Mouse (Mus musculus) forebrain, embryonic 11.5 days (tissue): ENCODE data around the gene Tcf19. TPM values are rescaled to one million over a fixed set of nuclear protein-coding genes. Genes with fewer than 3 reads are reported as not detected.

Source experiments
- ATAC-seq: fragments of 200-750 bp; cut with Nextera tagmentation; replicated peaks from 2 replicates; pipeline ENCODE4 v1.8.0; 2017; ENCODE audit warnings: moderate TSS enrichment; ENCODE audit not compliant: low FRiP score
- DNase-seq: peaks from one replicate; pipeline ENCODE4 v3.0.0-alpha.2; 2017; ENCODE audit warnings: low spot score
- H3K27ac ChIP-seq: fragments of 300-500 bp; sonication (generic); 2 replicates; pipeline ENCODE4 v1.5.1; 2014; ENCODE audit warnings: low read depth, low read length
- H3K27me3 ChIP-seq: fragments of 300-500 bp; sonication (generic); 2 replicates; pipeline ENCODE4 v1.6.1; 2014; ENCODE audit warnings: mild to moderate bottlenecking, low read length, mixed read lengths; ENCODE audit not compliant: control insufficient read depth, insufficient read depth
- H3K36me3 ChIP-seq: fragments of 300-500 bp; sonication (generic); 2 replicates; pipeline ENCODE4 v1.6.1; 2014; ENCODE audit warnings: mild to moderate bottlenecking, low read length, moderate library complexity, mixed read lengths; ENCODE audit not compliant: control insufficient read depth, insufficient read depth
- H3K4me1 ChIP-seq: fragments of 300-500 bp; sonication (generic); replicated peaks from 2 replicates; pipeline ENCODE4 v1.6.1; 2014; ENCODE audit warnings: low read length, mixed read lengths; ENCODE audit not compliant: control insufficient read depth, insufficient read depth
- H3K4me2 ChIP-seq: fragments of 300-500 bp; sonication (generic); 2 replicates; pipeline ENCODE4 v1.6.1; 2014; ENCODE audit warnings: low read depth, mild to moderate bottlenecking, low read length, moderate library complexity, mixed read lengths; ENCODE audit not compliant: severe bottlenecking
- H3K4me3 ChIP-seq: fragments of 300-500 bp; sonication (generic); 2 replicates; pipeline ENCODE4 v1.5.1; 2014; ENCODE audit warnings: low read depth, low read length
- H3K9ac ChIP-seq: fragments of 300-500 bp; sonication (generic); 2 replicates; pipeline ENCODE4 v1.6.1; 2014; ENCODE audit warnings: low read length
- H3K9me3 ChIP-seq: fragments of 300-500 bp; sonication (generic); 2 replicates; pipeline ENCODE4 v1.6.1; 2016; ENCODE audit warnings: low read length, mixed read lengths; ENCODE audit not compliant: control insufficient read depth
- WGBS: fragments of 180-500 bp; shearing (Covaris S2); extraction: QIAGEN DNeasy Blood & Tissue Kit; methylation state at CpG from one replicate; pipeline ENCODE4 v1.1.7; 2014; 5-methylcytosine and 5-hydroxymethylcytosine counted together
- polyA plus RNA-seq: library from polyadenylated mRNA; unstranded; fragments of >200 nt; fragmentation: Nextera tagmentation; extraction: Ambion mirVana; gene quantifications from 2 replicates; pipeline ENCODE4 v1.2.1, GENCODE M21; 2014

Tcf19 gene
- polyA plus RNA-seq, 1 experiment from 2014 or later = 58.4 TPM

- Histone ChIP-seq H3K9ac (no peak overlapping the region), H3K36me3 (no peaks in the 10 kb centered on the region), H3K27me3 (no peaks in the 10 kb centered on the region), H3K9me3 (no peaks in the 10 kb centered on the region), H3K4me1 (0 out of 2 replicates have a peak, but pooled peaks cover 2% of the 10 kb centered on the region), H3K4me3 (no peak overlapping the region), H3K27ac (no peak overlapping the region), H3K4me2 (no peak overlapping the region)
- 74% methylated on average over 15 of the region's 15 CpGs for WGBS
- no peak for DNase-seq
- no peak for ATAC-seq
These were observed 26.3 kb upstream of the Tcf19 start for GRCm38 (mm10) chr17:35542761-35543411.

GRCm38 (mm10) chr17:35539540-35539939, 22.9 kb upstream of the Tcf19 start:
- no peaks in the 10 kb centered on the region for H3K9me3 ChIP-seq
- DNase-seq (no peak), ATAC-seq (no peak)
- no peaks in the 10 kb centered on the region for H3K36me3 ChIP-seq
- H3K9ac ChIP-seq = no peak overlapping the region
- H3K4me1 ChIP-seq = no peaks in the 10 kb centered on the region
- no peak overlapping the region for H3K27ac ChIP-seq
- no peak overlapping the region for H3K4me2 ChIP-seq
- 56% methylated on average over 10 of the region's 10 CpGs for WGBS
- H3K27me3 ChIP-seq = no peaks in the 10 kb centered on the region
- H3K4me3 ChIP-seq = no peak overlapping the region

- H3K4me2 ChIP-seq = no peak overlapping the region
- H3K36me3 ChIP-seq = no peaks in the 10 kb centered on the region
- no peaks in the 10 kb centered on the region for H3K27me3 ChIP-seq
- no peak overlapping the region for H3K9ac ChIP-seq
- H3K4me3 ChIP-seq = no peak overlapping the region
- no peaks in the 10 kb centered on the region for H3K4me1 ChIP-seq
- WGBS = 84% methylated on average over 1 of the region's 1 CpGs
- ATAC-seq = no peak
- H3K27ac ChIP-seq = no peak overlapping the region
- H3K9me3 ChIP-seq = no peaks in the 10 kb centered on the region
- DNase-seq = no peak
These were observed 21.9 kb upstream of the Tcf19 start for GRCm38 (mm10) chr17:35538476-35538875.

DNA sequence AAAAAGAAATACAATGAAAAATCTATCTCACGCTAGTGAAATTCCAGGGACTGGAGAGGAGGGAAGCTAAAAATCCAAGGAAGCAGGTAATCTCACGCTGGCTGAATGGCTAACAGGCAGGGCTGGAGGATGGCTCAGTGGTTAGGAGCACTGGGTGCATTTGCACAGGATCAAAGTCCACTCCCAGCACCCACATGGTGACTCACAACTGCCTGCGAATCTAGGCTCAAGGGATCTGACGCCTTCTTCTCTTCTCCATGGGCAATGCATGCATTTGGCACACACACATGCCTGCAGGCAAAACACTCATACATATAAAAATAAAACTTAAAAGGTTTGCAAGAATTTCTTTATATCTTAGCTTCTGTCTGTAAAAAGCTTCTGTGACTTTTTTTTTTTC, 20.8 kb upstream of the Tcf19 start:
- Histone ChIP-seq H3K9me3 (no peaks in the 10 kb centered on the region), H3K4me2 (no peak overlapping the region), H3K27ac (no peak overlapping the region), H3K4me1 (no peaks in the 10 kb centered on the region), H3K27me3 (no peaks in the 10 kb centered on the region), H3K9ac (no peak overlapping the region), H3K4me3 (no peak overlapping the region), H3K36me3 (no peaks in the 10 kb centered on the region)
- ATAC-seq = no peak
- DNase-seq = no peak
- WGBS = 89% methylated on average over 4 of the region's 4 CpGs

DNA sequence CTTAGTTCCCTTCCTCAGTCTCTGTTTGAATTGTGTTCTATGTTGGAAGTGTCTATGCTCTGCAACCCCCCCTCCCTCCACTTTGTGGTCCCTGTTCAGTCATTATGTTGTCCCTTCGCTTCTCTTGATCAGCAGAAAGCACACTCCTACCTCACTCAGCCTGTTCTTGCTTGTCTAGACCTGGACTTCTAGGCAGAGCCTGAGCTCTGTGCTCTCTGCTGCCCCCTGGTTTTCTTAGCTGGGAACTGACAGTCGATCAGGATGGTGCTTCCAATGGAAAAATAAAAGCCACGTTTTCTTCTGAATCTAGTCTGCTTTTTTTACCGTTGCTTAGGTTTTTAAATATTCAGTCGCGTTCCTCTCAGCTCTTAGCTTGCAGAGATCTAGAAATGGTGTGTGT, 17.7 kb upstream of the Tcf19 start:
- Histone ChIP-seq H3K9me3 (no peaks in the 10 kb centered on the region), H3K4me2 (no peak overlapping the region), H3K27ac (no peak overlapping the region), H3K4me3 (no peak overlapping the region), H3K27me3 (no peaks in the 10 kb centered on the region), H3K4me1 (no peaks in the 10 kb centered on the region), H3K36me3 (no peaks in the 10 kb centered on the region), H3K9ac (no peak overlapping the region)
- DNase-seq (peak; percentile 83), ATAC-seq (no peak)
- 11% methylated on average over 6 of the region's 6 CpGs for WGBS

DNA sequence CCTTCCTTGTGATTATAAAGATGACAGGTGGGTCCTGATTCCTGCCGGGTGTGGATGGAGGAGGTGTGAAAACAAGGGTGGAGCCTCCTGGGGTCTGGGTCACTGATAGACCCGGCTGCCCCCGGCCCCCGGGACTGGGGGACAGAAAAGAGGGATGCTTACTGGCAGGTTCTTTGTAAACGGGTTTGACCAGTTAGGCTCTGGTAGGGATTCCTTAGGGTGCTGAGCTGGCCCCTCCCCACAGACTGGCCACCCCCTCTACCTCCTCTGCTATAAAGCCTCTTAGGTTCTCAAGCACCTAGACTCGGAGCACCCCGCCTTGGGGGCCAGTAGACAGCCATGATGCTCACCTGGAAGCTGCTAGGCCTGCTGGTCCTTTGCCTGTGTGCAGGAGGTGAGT, 16.3 kb upstream of the Tcf19 start, which contains the start of gene Psors1c2:
Gene Psors1c2 (plus strand): TSS at position 301 of the 400 bp plus-strand sequence.
- Histone ChIP-seq H3K36me3 (no peaks in the 10 kb centered on the region), H3K27me3 (no peaks in the 10 kb centered on the region), H3K4me2 (no peak within 1 kb of the TSS), H3K9ac (no peak within 1 kb of the TSS), H3K4me1 (no peaks in the 10 kb centered on the region), H3K27ac (no peak within 1 kb of the TSS), H3K9me3 (no peaks in the 10 kb centered on the region), H3K4me3 (no peak within 1 kb of the TSS)
- no peak for DNase-seq
- 54% methylated on average over 7 of the region's 7 CpGs for WGBS
- ATAC-seq = no peak

- H3K36me3 ChIP-seq = no peaks in the 10 kb centered on the region
- H3K9ac ChIP-seq = no peak overlapping the region
- H3K4me2 ChIP-seq = no peak overlapping the region
- no peaks in the 10 kb centered on the region for H3K9me3 ChIP-seq
- no peaks in the 10 kb centered on the region for H3K27me3 ChIP-seq
- H3K4me3 ChIP-seq = no peak overlapping the region
- DNase-seq = no peak
- WGBS = 26% methylated on average over 3 of the region's 3 CpGs
- no peaks in the 10 kb centered on the region for H3K4me1 ChIP-seq
- H3K27ac ChIP-seq = no peak overlapping the region
- no peak for ATAC-seq
These were observed 15.7 kb upstream of the Tcf19 start for GRCm38 (mm10) chr17:35532360-35532759.

DNA sequence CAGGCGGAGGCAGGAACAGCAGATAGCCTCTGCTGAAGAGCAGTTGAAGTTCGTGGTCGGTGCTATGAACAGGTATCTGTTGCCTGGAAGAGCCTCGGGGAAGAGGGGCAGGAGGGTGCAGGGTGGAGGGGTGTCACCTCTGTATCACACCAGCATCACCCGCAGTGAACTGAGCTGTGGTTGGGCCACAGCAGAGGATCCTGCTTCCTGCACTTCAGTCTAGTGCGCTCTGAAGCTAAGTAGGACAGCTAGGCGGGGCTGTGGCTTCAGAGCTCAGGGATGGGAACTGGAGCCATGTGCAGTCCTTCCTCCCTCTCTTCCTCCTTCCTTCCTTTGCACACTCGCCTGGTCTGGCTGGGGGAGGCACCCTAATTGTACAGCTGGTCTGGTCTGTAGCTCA, 10.0 kb upstream of the Tcf19 start:
- no peak overlapping the region for H3K4me3 ChIP-seq
- H3K27me3 ChIP-seq = no peaks in the 10 kb centered on the region
- H3K36me3 ChIP-seq = no peaks in the 10 kb centered on the region; the same call in 1 of the 2 replicates
- no peaks in the 10 kb centered on the region for H3K9me3 ChIP-seq
- no peak overlapping the region for H3K27ac ChIP-seq
- WGBS = 81% methylated on average over 8 of the region's 8 CpGs
- no peak overlapping the region for H3K4me2 ChIP-seq
- DNase-seq = no peak
- no peak overlapping the region for H3K9ac ChIP-seq
- no peak for ATAC-seq
- no peaks in the 10 kb centered on the region for H3K4me1 ChIP-seq

DNA sequence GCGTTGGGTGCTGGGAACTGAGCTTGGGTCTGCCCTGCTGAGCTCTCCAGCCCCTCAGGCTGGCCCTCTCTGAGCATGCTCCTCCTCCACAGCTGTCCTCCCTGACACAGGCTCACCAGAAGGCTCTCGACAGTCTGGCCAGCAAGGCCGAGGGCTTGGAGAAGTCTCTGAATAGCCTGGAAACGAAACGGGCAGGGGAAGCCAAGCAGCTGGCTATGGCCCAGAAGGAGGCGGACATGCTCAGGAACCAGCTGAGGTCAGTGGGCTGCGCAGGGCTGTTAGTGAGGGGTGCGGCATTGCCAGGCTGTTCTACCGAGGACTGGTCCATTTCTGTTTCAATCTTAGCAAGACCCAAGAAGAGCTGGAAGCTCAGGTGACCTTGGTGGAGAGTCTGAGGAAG, 7.7 kb upstream of the Tcf19 start:
- no peak overlapping the region for H3K9ac ChIP-seq
- no peaks in the 10 kb centered on the region; the same call in 1 of the 2 replicates for H3K36me3 ChIP-seq
- WGBS = 89% methylated on average over 9 of the region's 9 CpGs
- H3K27me3 ChIP-seq = no peaks in the 10 kb centered on the region
- no peak overlapping the region for H3K4me2 ChIP-seq
- H3K4me1 ChIP-seq = no peaks in the 10 kb centered on the region
- DNase-seq (no peak), ATAC-seq (no peak)
- H3K27ac ChIP-seq = no peak overlapping the region
- H3K4me3 ChIP-seq = no peak overlapping the region
- H3K9me3 ChIP-seq = no peaks in the 10 kb centered on the region
